Mouse (Mus musculus) kidney, postnatal 14 days (tissue): ENCODE measurements around the gene Agbl4.

Experiments
- DNase-seq: peaks from one replicate; pipeline ENCODE4 v3.0.0; 2022; ENCODE audit warnings: mixed read lengths

The Agbl4 gene

DNA sequence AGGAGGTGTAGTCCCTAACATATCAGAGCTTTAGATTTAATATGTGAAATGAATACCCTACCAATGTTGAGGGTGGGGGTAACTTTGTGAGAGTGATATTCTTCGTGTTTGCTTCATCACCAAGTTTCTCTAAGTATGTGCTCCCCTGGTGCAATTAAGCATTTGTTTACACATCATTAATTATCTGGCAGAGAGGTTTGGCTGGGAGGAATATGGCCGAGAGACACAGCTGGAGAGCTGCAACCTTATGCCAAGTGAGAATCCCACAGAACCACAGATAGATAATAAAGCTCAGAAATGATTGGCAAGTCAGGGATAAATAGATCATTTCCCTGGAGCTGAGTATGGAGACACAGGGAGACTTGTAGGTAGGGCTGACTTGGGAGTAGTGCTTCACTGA is 1003.2 kb downstream of the Agbl4 start:
- DNase-seq, result no peak

DNA sequence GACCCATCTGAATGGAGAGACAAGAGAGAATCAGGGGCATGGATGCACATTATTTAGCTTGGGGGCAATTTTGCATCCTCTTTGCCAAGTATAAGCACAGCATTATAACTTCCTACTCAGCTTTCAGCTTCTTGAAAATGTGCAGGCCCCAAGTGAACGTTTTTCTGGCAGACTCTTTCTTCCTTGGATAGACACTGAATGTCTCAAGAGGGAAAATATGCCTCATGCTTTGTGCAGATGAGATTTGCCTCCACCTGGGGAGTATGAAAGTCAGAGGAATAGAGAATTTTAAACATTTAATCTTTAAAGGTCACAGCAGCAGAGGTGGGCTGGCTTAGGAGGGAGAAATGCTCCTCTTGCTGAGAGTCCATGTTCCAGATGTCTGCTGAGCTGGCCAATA is 1005.8 kb downstream of the Agbl4 start:
- no peak for DNase-seq

DNA sequence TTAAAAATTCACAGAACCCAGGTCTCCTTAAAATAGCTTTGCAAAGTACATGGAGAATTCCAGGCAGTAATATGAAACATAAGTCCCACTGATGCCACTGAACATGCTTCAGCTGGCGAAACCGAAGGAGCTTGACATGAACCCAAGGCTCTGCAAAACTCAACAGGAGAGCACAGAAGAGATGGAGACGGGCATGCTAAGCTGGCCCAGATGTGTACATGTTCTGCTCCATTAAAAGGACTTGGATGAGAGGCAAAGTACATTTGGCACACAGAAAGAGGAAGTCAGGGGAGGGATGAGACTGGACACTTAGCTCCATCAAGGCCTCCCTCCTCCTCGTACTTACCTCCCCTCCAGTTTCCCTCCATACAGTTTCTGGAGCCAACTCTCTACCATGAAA is 1013.3 kb downstream of the Agbl4 start:
- DNase-seq, result peak; percentile 8

DNA sequence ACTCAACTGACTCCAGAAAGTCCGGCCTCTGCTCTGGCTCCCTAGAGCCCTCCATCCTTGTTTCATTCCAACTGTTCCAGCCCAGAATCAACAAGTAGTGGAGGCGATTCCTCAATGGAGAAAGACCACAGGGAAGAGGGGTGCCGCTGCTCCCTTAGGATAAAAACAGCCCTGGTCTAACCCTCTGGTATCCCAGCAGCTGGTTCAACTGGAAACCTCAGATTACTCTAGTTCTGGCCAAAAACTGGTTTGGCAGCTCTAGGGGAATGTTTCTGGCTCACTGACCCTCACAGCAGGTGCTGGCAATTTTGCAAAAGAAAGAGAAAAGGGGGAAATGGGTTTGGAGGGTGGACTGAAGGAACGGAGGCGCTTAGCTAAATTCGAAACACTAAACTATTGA is 1016.9 kb downstream of the Agbl4 start:
- no peak for DNase-seq

DNA sequence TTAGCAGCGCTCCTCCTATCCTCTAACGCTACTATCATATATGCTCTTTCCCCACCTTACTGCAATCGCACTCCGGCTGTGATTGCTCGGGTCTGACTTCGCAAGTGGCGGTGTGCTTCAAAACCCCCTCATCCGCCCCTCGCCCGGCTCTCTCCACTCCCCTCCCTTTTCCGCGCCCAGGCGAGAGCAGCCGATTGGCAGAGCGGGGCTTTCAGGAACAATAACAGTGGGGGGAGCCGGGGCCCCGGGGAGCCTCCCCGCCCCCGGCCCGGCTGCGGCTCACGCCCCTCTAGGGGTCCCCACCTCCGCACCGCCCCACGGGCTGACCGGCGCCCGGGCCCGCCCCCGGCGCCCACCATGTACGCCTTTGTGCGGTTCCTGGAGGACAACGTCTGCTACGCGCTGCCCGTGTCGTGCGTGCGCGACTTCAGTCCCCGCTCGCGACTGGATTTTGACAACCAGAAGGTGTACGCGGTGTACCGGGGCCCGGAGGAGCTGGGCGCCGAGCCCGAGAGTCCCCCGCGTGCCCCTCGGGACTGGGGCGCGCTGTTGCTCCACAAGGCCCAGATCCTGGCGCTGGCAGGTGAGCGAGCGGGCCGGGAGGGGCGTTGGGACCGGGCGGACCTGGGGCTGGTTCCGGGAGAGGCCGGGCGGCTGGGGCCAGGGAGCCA is 1017.5 kb downstream of the Agbl4 start, which contains the start of gene Bend5:
Gene Bend5 (plus strand): TSS at position 189 of the 671 bp plus-strand sequence.
- peak; percentile 86 for DNase-seq

DNA sequence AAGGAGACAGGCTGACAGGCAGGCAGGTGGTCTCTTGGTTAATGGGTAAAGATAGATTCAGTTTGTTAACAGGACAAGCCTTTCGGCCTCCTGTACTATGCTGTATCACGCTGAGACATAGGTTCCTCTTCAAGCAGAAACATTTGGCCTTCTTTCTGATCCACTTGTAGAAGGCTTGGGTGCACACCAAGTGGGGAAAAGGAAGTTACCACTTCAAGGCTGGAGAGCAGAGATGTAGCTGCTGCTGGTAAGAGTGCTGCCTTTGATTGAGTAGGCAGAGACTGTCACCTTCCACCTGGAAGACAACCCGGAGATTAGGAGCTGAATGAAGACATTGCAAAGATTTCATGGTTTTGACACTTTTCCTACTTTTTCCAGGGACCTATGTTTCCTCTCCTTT is 1018.7 kb downstream of the Agbl4 start:
- DNase-seq, result no peak

DNA sequence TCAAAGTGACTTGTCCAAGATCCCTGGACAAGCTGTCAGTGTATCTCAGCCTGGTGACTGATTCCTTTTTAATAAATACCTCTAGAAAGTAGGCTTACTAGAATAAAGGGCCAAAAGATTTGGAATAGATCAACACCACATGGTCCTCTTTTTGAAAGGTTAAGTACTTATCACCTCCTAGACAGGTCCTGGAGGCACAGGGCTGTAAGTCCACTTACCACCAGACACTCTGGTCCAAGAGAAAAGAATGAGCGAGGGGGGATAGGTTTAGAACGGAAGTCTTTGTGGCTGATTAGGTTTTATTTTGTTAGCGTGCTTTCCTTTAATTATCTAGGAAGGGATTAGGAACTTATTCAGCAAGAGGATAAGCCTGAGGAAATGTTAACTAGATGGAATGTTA is 1019.1 kb downstream of the Agbl4 start:
- no peak for DNase-seq

DNA sequence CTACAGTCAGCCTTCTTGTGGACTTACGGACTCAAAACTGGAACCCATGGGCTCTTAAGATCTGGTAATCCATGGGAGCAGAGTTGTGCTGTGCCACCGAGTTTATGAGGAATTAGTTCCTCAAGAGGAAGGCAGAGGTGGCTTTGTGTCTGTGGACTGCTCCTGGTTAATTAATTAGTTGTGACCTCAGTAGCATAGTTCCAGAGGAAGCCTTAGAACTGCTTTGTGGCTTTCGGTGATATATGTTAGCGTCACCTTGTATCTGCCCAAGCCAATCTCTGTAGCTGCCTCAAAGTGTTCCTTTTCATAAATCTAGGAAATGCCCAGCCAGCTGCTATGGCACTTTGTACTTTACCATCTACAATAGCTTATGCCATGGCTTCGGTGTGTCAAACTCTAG is 1020.3 kb downstream of the Agbl4 start:
- no peak for DNase-seq

DNA sequence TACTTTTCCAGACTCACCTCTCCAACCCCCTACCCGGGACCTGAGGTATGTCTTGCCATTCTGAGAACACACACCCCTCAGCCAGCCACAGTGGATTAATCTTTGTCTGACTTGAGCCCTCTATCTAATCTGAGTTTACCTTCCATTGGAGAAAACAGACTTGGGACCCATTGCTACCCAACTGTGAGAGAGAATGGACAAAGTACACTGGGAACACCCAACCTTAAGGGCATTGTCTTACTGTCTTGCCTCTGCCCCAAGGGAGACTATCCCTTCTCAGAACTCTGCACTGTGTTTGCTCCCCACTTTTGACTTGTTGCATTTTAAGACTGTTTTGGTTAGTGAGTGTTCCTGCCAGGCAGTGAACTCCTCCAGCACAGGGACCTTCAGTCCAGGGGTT is 1022.0 kb downstream of the Agbl4 start:
- DNase-seq, result peak; percentile 10

DNA sequence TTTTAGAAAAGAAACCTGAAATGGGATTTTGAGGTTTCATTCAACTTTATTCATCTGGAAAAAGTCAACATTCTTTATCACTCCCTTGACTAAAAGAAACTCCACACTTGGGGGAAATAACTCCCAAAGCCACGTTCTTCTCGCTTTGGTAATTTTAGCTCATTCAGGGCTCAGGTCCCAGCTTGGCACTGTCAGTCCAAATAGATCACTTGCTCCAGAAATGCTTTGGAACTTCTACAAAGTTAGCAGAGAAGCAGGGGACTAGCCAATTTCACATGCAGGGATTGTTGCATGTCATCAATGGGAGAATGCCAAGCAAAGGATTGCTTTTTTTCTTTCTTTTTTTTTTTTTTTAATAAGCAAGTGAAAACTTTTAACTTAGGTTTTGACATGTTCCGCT is 1022.6 kb downstream of the Agbl4 start:
- no peak for DNase-seq

DNA sequence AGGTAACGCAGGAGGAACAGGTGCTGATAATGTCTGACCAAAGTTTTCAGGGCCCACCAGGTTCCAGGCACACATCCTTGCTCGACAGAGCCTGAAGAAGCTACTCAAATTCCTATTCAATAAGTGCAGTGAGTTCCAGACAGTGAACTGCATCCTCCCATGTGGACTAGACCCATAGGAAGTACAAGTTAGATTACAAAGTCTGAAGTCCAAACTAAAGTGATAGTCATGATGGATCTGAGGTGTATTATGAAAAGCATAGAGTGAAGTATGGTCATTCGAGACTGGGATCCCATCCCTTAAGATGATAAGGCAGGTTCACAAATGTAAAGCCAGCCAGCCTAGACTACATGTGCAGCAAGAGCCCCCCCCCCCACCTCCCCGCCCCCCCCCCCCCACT is 1023.5 kb downstream of the Agbl4 start:
- DNase-seq, result no peak

DNA sequence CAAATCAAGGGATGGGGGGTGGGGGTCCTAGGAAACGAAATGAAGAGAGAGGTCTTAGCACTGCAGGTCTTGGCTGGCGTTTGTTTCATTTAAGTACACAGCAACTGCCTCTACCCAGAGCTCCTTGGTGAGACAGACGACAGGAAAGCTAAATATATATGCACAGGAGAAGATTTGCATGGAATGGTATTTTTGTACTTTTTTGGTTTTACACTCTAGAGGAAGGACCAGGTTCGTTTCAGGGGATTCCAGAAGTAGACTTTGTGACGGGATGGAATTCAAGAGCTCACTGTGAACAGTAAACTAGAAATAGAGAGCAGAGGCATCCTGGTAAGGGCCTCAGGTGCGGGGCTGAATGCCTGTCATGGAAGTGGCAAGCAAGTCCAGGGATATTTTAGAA is 1024.3 kb downstream of the Agbl4 start:
- DNase-seq, result no peak

DNA sequence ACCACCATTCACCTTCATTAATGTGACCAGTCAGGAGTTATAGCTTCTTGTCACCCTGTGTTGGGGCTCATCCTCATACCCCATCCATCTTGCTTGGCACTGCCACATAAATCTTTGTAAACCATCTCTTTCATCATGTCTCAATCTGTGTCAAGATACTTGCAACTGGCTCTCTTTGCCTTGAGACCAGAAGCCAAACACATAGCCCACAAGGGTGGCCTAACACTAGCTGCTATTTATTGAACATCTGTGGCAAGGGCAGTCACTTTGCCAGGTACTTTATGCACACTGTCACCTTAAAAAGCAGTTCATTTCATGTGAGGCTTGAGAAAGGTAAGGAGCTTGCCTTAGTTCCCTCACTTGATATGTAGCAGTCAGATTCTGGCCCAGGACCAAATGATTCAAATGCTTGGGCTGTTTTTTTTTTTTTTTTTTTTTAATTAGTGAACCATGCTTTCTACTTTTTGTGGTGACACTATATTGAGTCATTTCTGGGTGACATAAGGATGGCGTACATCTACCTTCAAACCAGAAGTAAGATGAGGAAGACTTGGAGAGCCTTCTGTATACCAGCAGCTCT is 1027.0 kb downstream of the Agbl4 start:
- no peak for DNase-seq

DNA sequence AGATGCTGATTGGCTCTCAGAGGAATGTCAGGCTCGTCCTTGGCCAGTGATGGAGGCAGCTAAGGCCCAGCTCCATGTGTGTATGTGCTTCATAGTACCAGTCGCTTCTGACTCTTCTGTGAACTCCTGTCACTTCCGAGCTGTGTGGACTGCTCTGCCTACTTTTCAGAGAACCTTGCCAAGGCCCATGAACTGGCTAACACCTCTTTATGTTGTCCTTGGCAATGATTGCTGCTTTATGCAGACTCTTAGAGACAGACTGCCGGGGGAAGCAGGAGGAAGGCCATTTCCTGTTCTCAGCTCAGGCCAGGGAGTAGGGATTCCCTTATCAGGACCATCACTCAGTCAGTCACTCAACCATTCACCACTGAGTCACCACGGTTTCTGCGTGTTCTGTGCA is 1027.7 kb downstream of the Agbl4 start:
- no peak for DNase-seq

DNA sequence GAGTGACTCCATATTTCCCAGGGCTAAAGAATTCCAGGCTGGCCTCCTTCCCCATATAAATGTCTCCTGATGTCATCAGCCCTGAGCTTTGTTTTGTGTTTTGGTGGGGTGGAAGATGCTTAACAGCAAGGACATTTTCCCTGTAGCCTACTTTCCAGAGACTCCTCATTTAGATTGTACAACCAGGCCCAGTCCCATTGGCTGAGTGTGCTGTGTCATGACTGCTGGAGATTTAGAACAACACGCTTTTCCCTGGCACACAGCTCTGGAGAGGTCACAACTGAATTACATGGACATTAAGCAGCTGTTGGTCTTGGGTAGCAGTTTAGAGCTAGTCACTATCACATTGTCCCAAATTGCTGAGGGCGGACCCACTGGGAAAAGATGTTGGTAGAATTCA is 1033.7 kb downstream of the Agbl4 start:
- DNase-seq, result peak; percentile 39

DNA sequence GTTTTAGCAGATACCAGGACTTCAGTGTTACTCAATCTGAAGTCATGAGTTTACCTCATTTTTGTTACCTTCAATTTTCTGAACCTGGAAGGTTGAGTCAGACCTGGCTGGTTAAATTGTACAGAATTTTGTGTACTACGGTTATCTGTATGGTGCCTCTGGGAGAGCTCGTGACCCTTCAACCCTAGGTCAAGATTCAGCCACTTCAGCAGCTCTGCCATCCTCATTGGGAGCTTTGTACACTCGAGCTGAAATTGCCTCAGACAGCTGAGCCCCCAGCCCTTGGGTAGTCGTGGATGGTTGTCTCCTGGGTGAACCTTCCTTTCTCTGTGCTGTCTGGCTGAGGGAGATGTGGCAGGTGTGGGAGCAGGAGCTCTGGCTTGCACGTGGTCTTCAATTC is 1034.6 kb downstream of the Agbl4 start:
- DNase-seq, result no peak

DNA sequence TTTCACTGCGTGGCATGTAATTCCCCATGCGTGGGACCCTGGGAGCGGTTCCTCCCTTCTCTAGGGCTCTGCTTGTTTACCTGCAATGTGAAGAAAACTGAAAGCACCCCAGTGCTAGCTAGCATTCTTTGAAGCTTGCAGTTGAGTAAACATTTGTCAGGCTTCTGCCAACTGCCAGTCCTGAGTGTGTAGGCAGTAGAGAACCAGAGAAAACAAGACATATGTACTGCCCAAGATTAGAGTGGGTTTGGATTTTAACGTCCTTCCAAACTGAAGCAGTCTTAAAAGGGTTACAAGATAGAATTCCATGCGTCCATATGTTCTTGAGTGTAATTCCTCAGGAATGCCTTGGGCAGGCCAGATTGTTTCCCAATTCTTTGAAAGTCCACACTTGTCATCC is 1035.0 kb downstream of the Agbl4 start:
- DNase-seq, result no peak

DNA sequence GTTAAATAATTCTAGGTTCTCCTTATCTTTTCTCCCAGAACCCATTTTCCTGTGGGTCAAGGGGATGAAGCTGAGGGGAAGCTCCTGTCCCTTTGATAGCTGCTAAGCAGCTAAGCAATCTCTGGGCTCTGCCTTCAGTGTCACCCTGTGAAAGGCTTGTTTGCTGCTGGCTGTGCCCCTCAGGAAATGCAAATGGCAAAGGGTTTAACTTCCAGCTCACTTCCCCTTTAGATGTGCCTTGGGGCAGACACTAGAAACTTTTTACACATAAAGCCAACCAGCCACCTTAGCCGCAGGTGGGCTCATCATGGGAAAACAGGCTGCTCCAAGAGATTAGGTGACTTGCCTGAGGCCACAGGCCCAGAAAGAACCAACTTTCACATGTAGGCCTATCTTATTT is 1044.2 kb downstream of the Agbl4 start:
- DNase-seq, result no peak

DNA sequence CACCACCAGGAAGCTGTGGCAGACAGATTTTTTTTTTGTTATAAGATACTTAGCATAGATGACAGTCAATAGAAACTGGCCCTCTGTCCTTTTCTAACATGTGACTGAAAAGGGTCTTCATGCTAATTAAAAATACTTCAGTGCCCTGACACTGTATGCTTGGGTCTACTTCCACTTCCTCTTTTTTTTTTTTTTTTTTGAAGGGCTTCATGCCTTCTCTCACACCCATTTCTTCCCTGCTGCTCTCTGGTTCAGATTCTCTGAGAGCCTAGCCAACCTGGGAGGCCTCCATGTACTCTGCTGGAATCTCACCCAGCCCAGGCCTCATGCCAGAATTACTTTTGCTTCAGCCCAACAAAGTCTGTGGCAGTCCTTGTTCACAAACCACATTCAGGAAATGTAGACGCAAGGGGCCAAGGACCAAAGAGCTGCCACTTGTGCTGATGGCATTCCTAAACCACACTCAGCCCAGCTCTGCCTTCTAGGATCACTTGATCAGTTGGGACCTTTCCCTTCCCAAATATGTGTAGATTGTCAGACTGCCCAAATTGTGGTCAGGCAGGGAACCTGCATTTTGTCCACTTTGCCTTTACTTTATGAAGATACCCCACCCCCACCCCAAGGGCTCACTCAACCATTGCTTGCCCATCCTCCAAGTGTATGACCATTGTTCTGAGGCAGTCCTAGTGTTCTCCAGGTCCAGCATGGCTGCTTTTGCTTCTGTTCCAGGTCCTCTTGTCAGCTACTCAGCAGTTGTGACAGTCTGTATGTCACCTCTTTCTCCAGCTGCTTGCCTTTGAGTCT is 1045.2 kb downstream of the Agbl4 start:
- DNase-seq, result peak; percentile 21

DNA sequence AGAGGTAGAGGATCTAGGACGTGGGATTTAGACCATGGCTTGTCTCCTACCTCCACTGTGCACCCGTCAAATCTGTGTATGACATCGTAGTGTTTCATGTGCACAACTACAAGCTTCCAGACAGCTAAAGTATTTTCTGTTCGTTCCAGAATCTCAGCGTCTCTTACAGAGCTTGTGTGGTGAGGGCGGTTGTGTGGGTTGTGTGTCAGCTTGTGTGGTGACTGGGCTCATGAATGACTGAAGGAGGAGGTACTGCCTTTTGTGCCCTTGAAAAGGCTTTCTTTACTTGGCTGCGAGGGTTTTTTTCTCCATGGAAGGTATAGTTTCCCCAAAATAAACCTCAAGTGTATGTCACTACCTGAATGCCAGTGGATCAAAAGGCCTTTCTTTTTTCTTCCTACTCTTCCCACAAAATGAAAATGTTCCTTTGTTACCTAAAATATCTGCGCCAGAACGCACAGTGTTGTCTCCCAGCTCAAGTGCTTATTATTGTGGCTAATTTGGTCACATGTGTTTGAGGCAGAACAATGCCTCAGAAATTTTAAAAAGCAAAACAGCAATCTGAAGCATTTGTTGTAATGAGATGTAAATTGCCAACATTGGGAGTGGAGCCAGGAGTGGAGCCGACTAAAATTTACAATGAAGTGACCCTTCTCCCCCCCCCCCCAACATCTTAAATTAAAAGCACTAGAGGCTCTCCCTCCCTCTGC is 1046.6 kb downstream of the Agbl4 start:
- DNase-seq, result no peak

DNA sequence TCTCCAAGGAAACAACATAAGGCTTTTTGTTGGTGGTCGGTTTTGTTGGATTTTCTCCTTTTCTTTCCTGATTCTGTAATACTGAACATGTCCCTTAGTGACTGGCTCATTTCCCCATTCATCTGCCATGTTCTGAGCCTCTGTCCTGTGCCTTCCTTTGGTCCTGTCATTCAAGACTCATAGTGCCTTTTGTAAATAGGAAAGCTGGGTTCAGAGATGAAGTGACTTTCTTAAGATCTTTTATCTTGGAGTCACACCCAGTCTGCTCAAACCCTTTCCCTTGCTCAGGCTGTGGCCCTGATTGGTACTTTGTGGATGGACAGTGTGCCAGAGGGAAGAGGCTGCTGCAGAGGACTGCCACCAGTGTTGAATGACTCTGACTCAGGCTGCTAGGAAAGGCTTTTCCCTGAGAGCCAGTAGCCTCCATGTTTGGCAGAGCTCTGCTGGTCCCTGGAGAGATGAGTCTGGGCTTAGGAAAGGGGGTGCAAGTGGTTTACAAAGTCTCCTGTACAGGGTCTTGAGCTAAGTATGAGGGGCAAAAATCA is 1047.2 kb downstream of the Agbl4 start:
- no peak for DNase-seq

DNA sequence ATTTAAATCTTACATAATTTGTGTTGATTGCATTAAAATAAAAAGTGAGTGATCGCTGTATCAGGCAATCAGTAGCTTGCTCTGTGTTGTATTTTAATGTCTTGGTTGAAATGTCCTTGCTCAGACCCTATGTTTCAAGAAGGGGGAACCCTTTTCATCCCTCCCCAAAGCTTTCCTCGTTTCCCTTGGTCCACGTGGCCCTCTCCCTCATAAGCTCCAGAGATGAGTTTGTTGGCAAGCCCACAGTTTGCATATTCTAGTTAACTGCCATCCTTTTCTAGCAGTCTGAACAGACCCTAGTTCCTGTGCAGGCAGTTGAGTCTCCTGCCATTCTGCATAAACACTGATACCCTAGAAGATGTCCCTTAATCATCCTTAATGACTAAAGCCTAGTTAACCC is 1050.5 kb downstream of the Agbl4 start:
- DNase-seq, result no peak

DNA sequence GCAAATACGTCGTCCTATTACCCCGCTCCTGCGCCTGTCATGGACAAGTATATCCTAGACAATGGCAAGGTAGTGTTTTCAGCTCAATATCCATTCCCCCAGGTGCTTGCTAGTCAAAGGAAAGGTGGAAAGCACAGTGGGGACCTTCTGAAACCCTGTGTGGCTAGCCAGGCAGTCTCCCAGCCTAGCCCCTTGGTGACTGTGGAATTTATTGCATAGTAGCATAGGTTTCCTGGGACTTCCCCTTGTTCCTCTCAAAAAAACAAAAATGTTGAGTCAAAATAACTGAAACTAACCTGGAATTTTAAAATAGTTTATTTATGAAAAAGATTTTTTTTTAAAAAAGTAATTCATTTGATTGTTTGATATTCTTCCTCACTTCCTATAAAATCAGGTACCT is 1051.1 kb downstream of the Agbl4 start:
- DNase-seq, result no peak
